Mouse (Mus musculus) macrophage (primary cell): ENCODE data around the gene Hmgb2. TPM values are rescaled to one million over a fixed set of nuclear protein-coding genes. Genes with fewer than 3 reads are reported as not detected.

Source experiments
- H3K27ac ChIP-seq: fragments of 350-480 bp; formaldehyde crosslinking; 2 replicates; pipeline ENCODE4 v1.9.0; 2021
- H3K36me3 ChIP-seq: fragments of 350-480 bp; formaldehyde crosslinking; 2 replicates; pipeline ENCODE4 v1.9.0; 2021; ENCODE audit errors: inconsistent target
- H3K4me3 ChIP-seq: fragments of 350-480 bp; formaldehyde crosslinking; 2 replicates; pipeline ENCODE4 v1.9.0; 2021; ENCODE audit errors: inconsistent target
- H3K79me2 ChIP-seq: fragments of 350-480 bp; formaldehyde crosslinking; 2 replicates; pipeline ENCODE4 v1.9.0; 2021; ENCODE audit errors: inconsistent target
- WGBS: methylation state at CpG from one replicate; pipeline ENCODE4 v1.1.7; 2026; ENCODE audit warnings: inconsistent platforms; ENCODE audit not compliant: missing documents; 5-methylcytosine and 5-hydroxymethylcytosine counted together
- polyA plus RNA-seq: library from polyadenylated mRNA; stranded (reverse); fragments of 250-400 nt; gene quantifications from 3 replicates; pipeline ENCODE4 v1.2.4, GENCODE M21; 2018; ENCODE audit warnings: inconsistent platforms
- total RNA-seq, 78 experiments: library from RNA; depleted of rRNA; stranded (reverse); fragments of 250-400 nt; gene quantifications; 1 replicate in 9 of 78; 2 replicates in 24 of 78; 3 replicates in 43 of 78; 4 replicates in 2 of 78; pipeline ENCODE4 v1.2.4; 2018; ENCODE audit warnings: inconsistent platforms in 56 of 78

Gene Hmgb2
- total RNA-seq (2018; cell fraction: chromatin; rRNA removed) = 10 to 100 TPM; 15.8 to 89.1 (median 38.2) TPM
- total RNA-seq (2018; cell fraction: cytosol; rRNA removed) = 10 to 100 TPM; 14.3 to 42.3 (median 20.8) TPM
- total RNA-seq (2018; cell fraction: nucleus; rRNA removed) = 10 to 100 TPM; 17.9 to 80.8 (median 41.3) TPM
- 14.7 to 36.9 TPM (median 28.3 TPM) in 3 replicates for polyA plus RNA-seq

GRCm38 (mm10) chr8:57511316-57512118 is at the start of gene Hmgb2:
Gene Hmgb2, plus strand, starts transcription at chr8:57511907.
- Histone ChIP-seq H3K27ac (peak within 1 kb of the TSS; percentile 75), H3K36me3 (no peaks in the 10 kb centered on the region), H3K79me2 (peaks cover 29% of the 10 kb centered on the region), H3K4me3 (peak within 1 kb of the TSS; percentile 59)
- under 1% methylated on average over 61 of the region's 63 CpGs for WGBS

- WGBS = 8% methylated on average over 1 of the region's 1 CpGs
- no peak overlapping the region for H3K4me3 ChIP-seq
- H3K27ac ChIP-seq = peak overlapping the region; percentile 63
- H3K79me2 ChIP-seq = no peaks in the 10 kb centered on the region
- H3K36me3 ChIP-seq = no peaks in the 10 kb centered on the region
These were observed 48.9 kb upstream of the Hmgb2 start for GRCm38 (mm10) chr8:57462839-57463238.

- Histone ChIP-seq H3K27ac (no peak overlapping the region), H3K79me2 (no peaks in the 10 kb centered on the region), H3K4me3 (no peak overlapping the region), H3K36me3 (no peaks in the 10 kb centered on the region)
- WGBS = 61% methylated on average over 3 of the region's 3 CpGs
These were observed 48.0 kb upstream of the Hmgb2 start for GRCm38 (mm10) chr8:57463757-57464156.

- no peak overlapping the region for H3K4me3 ChIP-seq
- WGBS = 22% methylated on average over 5 of the region's 5 CpGs
- no peaks in the 10 kb centered on the region for H3K36me3 ChIP-seq
- H3K79me2 ChIP-seq = no peaks in the 10 kb centered on the region
- no peak overlapping the region for H3K27ac ChIP-seq
These were observed 43.1 kb upstream of the Hmgb2 start for GRCm38 (mm10) chr8:57468624-57469023.

- Histone ChIP-seq H3K36me3 (no peaks in the 10 kb centered on the region), H3K79me2 (no peaks in the 10 kb centered on the region), H3K27ac (no peak overlapping the region), H3K4me3 (no peak overlapping the region)
- WGBS = 98% methylated on average over 5 of the region's 5 CpGs
These were observed 40.8 kb upstream of the Hmgb2 start for GRCm38 (mm10) chr8:57470863-57471262.

GRCm38 (mm10) chr8:57473751-57474150 is 38.0 kb upstream of the Hmgb2 start:
- H3K4me3 ChIP-seq = no peak overlapping the region
- 91% methylated on average over 6 of the region's 6 CpGs for WGBS
- H3K27ac ChIP-seq = no peak overlapping the region
- H3K36me3 ChIP-seq = no peaks in the 10 kb centered on the region
- H3K79me2 ChIP-seq = no peaks in the 10 kb centered on the region

- peaks cover 5% of the 10 kb centered on the region; the same call in 1 of the 2 replicates for H3K36me3 ChIP-seq
- no peak overlapping the region for H3K4me3 ChIP-seq
- H3K27ac ChIP-seq = no peak overlapping the region
- 17% methylated on average over 3 of the region's 3 CpGs for WGBS
- H3K79me2 ChIP-seq = peaks cover 3% of the 10 kb centered on the region
These were observed 33.3 kb upstream of the Hmgb2 start for GRCm38 (mm10) chr8:57478406-57478805.

- no peak overlapping the region for H3K4me3 ChIP-seq
- H3K79me2 ChIP-seq = peaks cover 16% of the 10 kb centered on the region
- no peak overlapping the region for H3K27ac ChIP-seq
- H3K36me3 ChIP-seq = peaks cover 11% of the 10 kb centered on the region; the same call in 1 of the 2 replicates
- 63% methylated on average over 8 of the region's 8 CpGs for WGBS
These were observed 32.0 kb upstream of the Hmgb2 start for GRCm38 (mm10) chr8:57479700-57480099.

GRCm38 (mm10) chr8:57480606-57481005 is 31.1 kb upstream of the Hmgb2 start:
- WGBS = 98% methylated on average over 4 of the region's 4 CpGs
- Histone ChIP-seq H3K36me3 (peaks cover 11% of the 10 kb centered on the region; the same call in 1 of the 2 replicates), H3K27ac (no peak overlapping the region), H3K79me2 (peaks cover 25% of the 10 kb centered on the region), H3K4me3 (no peak overlapping the region)

GRCm38 (mm10) chr8:57486491-57487440 is 24.9 kb upstream of the Hmgb2 start:
- Histone ChIP-seq H3K36me3 (peaks cover 11% of the 10 kb centered on the region; the same call in 1 of the 2 replicates), H3K79me2 (peaks cover 41% of the 10 kb centered on the region), H3K27ac (peak overlapping the region; percentile 92), H3K4me3 (peak overlapping the region; percentile 90)
- 1% methylated on average over 54 of the region's 54 CpGs for WGBS

GRCm38 (mm10) chr8:57487441-57488155 is 24.1 kb upstream of the Hmgb2 start, which contains the start of gene Sap30:
Gene Sap30, minus strand, starts transcription at chr8:57487860.
- H3K27ac ChIP-seq = peak within 1 kb of the TSS; percentile 92
- peak within 1 kb of the TSS; percentile 90 for H3K4me3 ChIP-seq
- WGBS = under 1% methylated on average over 66 of the region's 66 CpGs
- H3K36me3 ChIP-seq = peaks cover 11% of the 10 kb centered on the region; the same call in 1 of the 2 replicates
- H3K79me2 ChIP-seq = peaks cover 41% of the 10 kb centered on the region

- H3K79me2 ChIP-seq = peaks cover 39% of the 10 kb centered on the region
- peak overlapping the region; percentile 65 for H3K4me3 ChIP-seq
- WGBS = under 1% methylated on average over 22 of the region's 25 CpGs
These were observed 23.4 kb upstream of the Hmgb2 start for GRCm38 (mm10) chr8:57488312-57488765.

GRCm38 (mm10) chr8:57489366-57489765 is 22.3 kb upstream of the Hmgb2 start:
- 94% methylated on average over 1 of the region's 1 CpGs for WGBS
- Histone ChIP-seq H3K27ac (no peak overlapping the region), H3K79me2 (peaks cover 28% of the 10 kb centered on the region), H3K36me3 (no peaks in the 10 kb centered on the region), H3K4me3 (no peak overlapping the region)

More at GRCm38 (mm10) chr8:57488312-57488765, 23.4 kb upstream of the Hmgb2 start:
- Histone ChIP-seq H3K27ac (peak overlapping the region; percentile 70), H3K36me3 (peaks cover 7% of the 10 kb centered on the region; the same call in 1 of the 2 replicates)

- Histone ChIP-seq H3K27ac (no peak overlapping the region), H3K79me2 (peaks cover 23% of the 10 kb centered on the region), H3K36me3 (no peaks in the 10 kb centered on the region), H3K4me3 (no peak overlapping the region)
These were observed 21.8 kb upstream of the Hmgb2 start for GRCm38 (mm10) chr8:57489896-57490295.
